Mouse (Mus musculus): ENCODE measurements around the gene Chsy1. TPM values are rescaled to one million over a fixed set of nuclear protein-coding genes. Genes with fewer than 3 reads are reported as not detected.
"Not testable (repeated sequence)": the region's sequence is repeated elsewhere in the genome, so short reads cannot be mapped to it uniquely, and the experiment has no call there.

Chsy1 gene
- polyA plus RNA-seq, 1 experiment, result 8.2 TPM

- H3K27ac ChIP-seq (ENCODE audit: insufficient read depth, low read length), result no peak overlapping the region
- H3K4me3 ChIP-seq (ENCODE audit: insufficient read depth, low read length), result no peak overlapping the region
- TF ChIP-seq CTCF (IDR thresholded peaks at IDR 0.05; ENCODE audit: extremely low read depth, insufficient read depth, low read length) (no peak), POLR2A (IDR thresholded peaks at IDR 0.05; ENCODE audit: extremely low read depth, insufficient read depth, low read length) (no peak)
- no peaks in the 10 kb centered on the region for H3K4me1 ChIP-seq (ENCODE audit: control insufficient read depth, insufficient read depth, low read length)
These were observed 78.4 kb downstream of the Chsy1 start for GRCm38 (mm10) chr7:66187581-66188231.

DNA sequence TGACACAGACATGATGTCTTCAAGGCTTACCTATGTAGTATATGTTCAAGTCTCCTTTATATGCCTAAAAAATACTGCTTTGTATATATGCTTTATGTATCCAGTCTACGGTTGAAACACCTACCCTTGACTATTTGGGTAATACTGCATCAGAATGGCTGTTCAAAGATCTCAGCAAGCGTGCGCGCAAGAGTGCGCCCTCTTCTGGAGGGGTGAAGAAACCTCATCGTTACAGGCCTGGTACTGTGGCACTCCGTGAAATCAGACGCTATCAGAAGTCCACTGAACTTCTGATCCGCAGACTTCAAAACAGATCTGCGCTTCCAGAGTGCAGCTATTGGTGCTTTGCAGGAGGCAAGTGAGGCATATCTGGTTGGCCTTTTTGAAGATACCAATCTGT, 81.1 kb downstream of the Chsy1 start:
- H3K4me1 ChIP-seq (ENCODE audit: control insufficient read depth, insufficient read depth, low read length); H3K4me3 ChIP-seq (ENCODE audit: insufficient read depth, low read length); H3K27ac ChIP-seq (ENCODE audit: insufficient read depth, low read length): not testable (repeated sequence)
- 0 out of 2 replicates have a peak, but pooled peaks have one; percentile 8 for TF ChIP-seq CTCF (IDR thresholded peaks at IDR 0.05; ENCODE audit: extremely low read depth, insufficient read depth, low read length)

- Histone ChIP-seq H3K4me3 (ENCODE audit: insufficient read depth, low read length) (no peak overlapping the region), H3K27ac (ENCODE audit: insufficient read depth, low read length) (no peak overlapping the region), H3K4me1 (ENCODE audit: control insufficient read depth, insufficient read depth, low read length) (no peaks in the 10 kb centered on the region)
- TF ChIP-seq CTCF (IDR thresholded peaks at IDR 0.05; ENCODE audit: extremely low read depth, insufficient read depth, low read length) (no peak), POLR2A (IDR thresholded peaks at IDR 0.05; ENCODE audit: extremely low read depth, insufficient read depth, low read length) (no peak)
These were observed 85.2 kb downstream of the Chsy1 start for GRCm38 (mm10) chr7:66194511-66194910.

GRCm38 (mm10) chr7:66195881-66196280, 86.6 kb downstream of the Chsy1 start:
- H3K4me1 ChIP-seq (ENCODE audit: control insufficient read depth, insufficient read depth, low read length), result no peaks in the 10 kb centered on the region
- H3K4me3 ChIP-seq (ENCODE audit: insufficient read depth, low read length), result no peak overlapping the region
- no peak for TF ChIP-seq POLR2A (IDR thresholded peaks at IDR 0.05; ENCODE audit: extremely low read depth, insufficient read depth, low read length)
- TF ChIP-seq CTCF (IDR thresholded peaks at IDR 0.05; ENCODE audit: extremely low read depth, insufficient read depth, low read length), result no peak
- no peak overlapping the region for H3K27ac ChIP-seq (ENCODE audit: insufficient read depth, low read length)

- H3K27ac ChIP-seq (ENCODE audit: insufficient read depth, low read length), result no peak overlapping the region
- no peaks in the 10 kb centered on the region for H3K4me1 ChIP-seq (ENCODE audit: control insufficient read depth, insufficient read depth, low read length)
- no peak for TF ChIP-seq POLR2A (IDR thresholded peaks at IDR 0.05; ENCODE audit: extremely low read depth, insufficient read depth, low read length)
- TF ChIP-seq CTCF (IDR thresholded peaks at IDR 0.05; ENCODE audit: extremely low read depth, insufficient read depth, low read length), result no peak
- no peak overlapping the region for H3K4me3 ChIP-seq (ENCODE audit: insufficient read depth, low read length)
These were observed 87.5 kb downstream of the Chsy1 start for GRCm38 (mm10) chr7:66196609-66197445.

- Histone ChIP-seq H3K4me3 (ENCODE audit: insufficient read depth, low read length) (no peak overlapping the region), H3K27ac (ENCODE audit: insufficient read depth, low read length) (no peak overlapping the region), H3K4me1 (ENCODE audit: control insufficient read depth, insufficient read depth, low read length) (no peaks in the 10 kb centered on the region)
- TF ChIP-seq CTCF (IDR thresholded peaks at IDR 0.05; ENCODE audit: extremely low read depth, insufficient read depth, low read length), result no peak
- TF ChIP-seq POLR2A (IDR thresholded peaks at IDR 0.05; ENCODE audit: extremely low read depth, insufficient read depth, low read length), result no peak
These were observed 89.1 kb downstream of the Chsy1 start for GRCm38 (mm10) chr7:66198416-66198815.

DNA sequence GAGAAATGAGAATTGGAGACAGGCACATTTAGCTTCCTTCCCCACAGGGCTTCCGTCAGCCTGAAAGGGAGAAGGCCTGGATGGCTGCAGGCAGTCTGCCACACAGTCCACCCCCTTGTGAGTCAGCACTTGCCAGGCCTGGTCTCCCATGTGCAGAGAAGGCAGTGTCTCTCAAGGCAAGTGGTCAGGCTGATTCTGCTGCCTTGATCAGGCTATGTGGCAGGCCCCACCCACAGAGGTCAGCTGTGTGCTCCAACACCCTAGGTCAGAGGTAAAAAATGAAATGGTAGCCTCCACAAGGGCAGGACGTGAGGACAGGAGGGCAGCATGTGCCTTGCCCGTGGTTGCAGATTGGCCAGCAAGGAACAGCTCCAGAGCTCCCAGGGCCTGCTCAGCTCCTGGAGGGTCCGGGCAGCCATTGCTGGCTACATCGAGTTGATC, 90.1 kb downstream of the Chsy1 start:
- Histone ChIP-seq H3K27ac (ENCODE audit: insufficient read depth, low read length) (no peak overlapping the region), H3K4me1 (ENCODE audit: control insufficient read depth, insufficient read depth, low read length) (no peaks in the 10 kb centered on the region), H3K4me3 (ENCODE audit: insufficient read depth, low read length) (no peak overlapping the region)
- TF ChIP-seq POLR2A (IDR thresholded peaks at IDR 0.05; ENCODE audit: extremely low read depth, insufficient read depth, low read length) (no peak), CTCF (IDR thresholded peaks at IDR 0.05; ENCODE audit: extremely low read depth, insufficient read depth, low read length) (no peak)

- H3K4me1 ChIP-seq (ENCODE audit: control insufficient read depth, insufficient read depth, low read length), result no peaks in the 10 kb centered on the region
- H3K4me3 ChIP-seq (ENCODE audit: insufficient read depth, low read length), result no peak overlapping the region
- no peak for TF ChIP-seq CTCF (IDR thresholded peaks at IDR 0.05; ENCODE audit: extremely low read depth, insufficient read depth, low read length)
- TF ChIP-seq POLR2A (IDR thresholded peaks at IDR 0.05; ENCODE audit: extremely low read depth, insufficient read depth, low read length), result no peak
- no peak overlapping the region for H3K27ac ChIP-seq (ENCODE audit: insufficient read depth, low read length)
These were observed 91.1 kb downstream of the Chsy1 start for GRCm38 (mm10) chr7:66200383-66200782.

GRCm38 (mm10) chr7:66200791-66201450, 91.6 kb downstream of the Chsy1 start:
- TF ChIP-seq CTCF (IDR thresholded peaks at IDR 0.05; ENCODE audit: extremely low read depth, insufficient read depth, low read length) (no peak), POLR2A (IDR thresholded peaks at IDR 0.05; ENCODE audit: extremely low read depth, insufficient read depth, low read length) (no peak)
- no peaks in the 10 kb centered on the region for H3K4me1 ChIP-seq (ENCODE audit: control insufficient read depth, insufficient read depth, low read length)
- H3K27ac ChIP-seq (ENCODE audit: insufficient read depth, low read length), result no peak overlapping the region
- no peak overlapping the region for H3K4me3 ChIP-seq (ENCODE audit: insufficient read depth, low read length)
